Mouse (Mus musculus): ENCODE data around the gene Atp13a5. TPM values are rescaled to one million over a fixed set of nuclear protein-coding genes. Genes with fewer than 3 reads are reported as not detected.

Atp13a5 gene
- polyA plus RNA-seq (2015; fragmentation: Nextera tagmentation; extraction: Ambion mirVana) = 0.18 and 0.21 TPM in 2 replicates

DNA sequence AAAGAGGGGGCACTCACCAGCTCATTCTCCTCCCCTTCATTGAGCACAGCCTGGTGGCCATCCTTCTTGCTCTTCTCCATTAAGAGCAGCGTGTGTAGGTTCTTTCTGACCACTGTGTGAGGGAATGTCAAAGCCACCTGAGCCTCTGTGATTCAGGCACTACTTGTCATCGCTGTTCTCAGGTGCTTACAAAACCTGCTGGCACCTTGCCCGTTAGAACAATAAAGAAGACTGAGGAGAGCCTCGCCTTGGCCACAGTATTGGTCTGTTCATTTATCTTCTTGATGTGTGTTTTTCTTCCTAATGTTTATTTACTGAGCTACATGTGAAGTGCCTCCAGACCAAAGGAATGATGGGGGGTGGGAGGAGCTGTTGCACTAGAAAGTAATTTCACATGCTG is at the start of gene Atp13a5:
TSS of gene Atp13a5 (minus strand) at position 275 of the 400 bp plus-strand sequence.
- Histone ChIP-seq H3K4me1 (no peaks in the 10 kb centered on the region), H3K4me3 (no peak within 1 kb of the TSS), H3K36me3 (no peaks in the 10 kb centered on the region), H3K27ac (no peak within 1 kb of the TSS), H3K9me3 (no peaks in the 10 kb centered on the region), H3K27me3 (no peaks in the 10 kb centered on the region), H3K9ac (no peak within 1 kb of the TSS), H3K4me2 (no peak within 1 kb of the TSS)
- no peak for ATAC-seq (ENCODE audit: insufficient number of reproducible peaks, insufficient read depth, low FRiP score, low TSS enrichment, low read depth)
- 70% methylated on average over 4 of the region's 4 CpGs for WGBS

DNA sequence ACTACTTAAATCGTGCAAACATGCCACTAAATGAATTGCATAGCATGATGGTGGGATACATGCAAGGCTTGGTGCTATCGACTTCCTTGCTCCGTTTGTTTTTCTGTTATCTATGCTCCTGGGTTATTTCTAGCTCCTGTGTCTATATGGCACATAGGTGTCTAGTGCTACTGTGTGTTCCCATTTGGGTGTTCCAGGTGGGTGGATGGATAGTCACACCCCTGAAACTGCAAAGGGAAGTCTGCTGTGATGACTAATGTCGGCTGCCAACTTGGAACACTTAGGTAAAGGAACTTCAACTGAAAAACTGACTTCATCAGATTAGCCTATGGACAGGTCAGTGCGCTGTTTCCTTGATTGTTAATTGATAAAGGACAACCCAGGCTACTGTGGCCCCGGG is 36.3 kb upstream of the Atp13a5 start:
- H3K36me3 ChIP-seq = no peaks in the 10 kb centered on the region
- H3K4me2 ChIP-seq = no peak overlapping the region
- no peaks in the 10 kb centered on the region for H3K27me3 ChIP-seq
- no peak overlapping the region for H3K9ac ChIP-seq
- no peak overlapping the region for H3K27ac ChIP-seq
- no peaks in the 10 kb centered on the region for H3K9me3 ChIP-seq
- 89% methylated on average over 6 of the region's 6 CpGs for WGBS
- no peaks in the 10 kb centered on the region for H3K4me1 ChIP-seq
- no peak overlapping the region for H3K4me3 ChIP-seq
- no peak for ATAC-seq (ENCODE audit: insufficient number of reproducible peaks, insufficient read depth, low FRiP score, low TSS enrichment, low read depth)

DNA sequence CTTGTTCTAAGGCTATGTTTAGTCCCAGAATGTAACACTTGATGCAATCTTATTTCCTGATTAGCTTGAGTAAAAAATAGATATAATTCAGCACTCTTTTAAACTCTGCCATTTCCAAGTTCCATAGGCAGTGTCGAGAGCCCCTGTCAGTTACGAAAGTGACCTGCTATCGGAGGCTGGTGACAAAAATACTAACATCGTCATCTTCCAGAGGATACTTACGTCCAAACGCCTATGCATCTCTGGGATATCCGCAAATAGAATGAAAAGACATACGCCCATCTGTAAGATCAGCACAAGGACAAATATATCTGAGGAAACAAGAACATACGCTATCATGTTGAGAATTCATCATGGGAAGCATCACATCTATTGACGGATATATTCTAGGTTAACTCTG is 28.8 kb upstream of the Atp13a5 start:
- H3K4me1 ChIP-seq = no peaks in the 10 kb centered on the region
- H3K9ac ChIP-seq = no peak overlapping the region
- H3K36me3 ChIP-seq = no peaks in the 10 kb centered on the region
- no peak overlapping the region for H3K4me2 ChIP-seq
- H3K9me3 ChIP-seq = no peaks in the 10 kb centered on the region
- no peak overlapping the region for H3K4me3 ChIP-seq
- WGBS = 92% methylated on average over 10 of the region's 10 CpGs
- ATAC-seq (ENCODE audit: insufficient number of reproducible peaks, insufficient read depth, low FRiP score, low TSS enrichment, low read depth) = no peak
- no peak overlapping the region for H3K27ac ChIP-seq
- no peaks in the 10 kb centered on the region for H3K27me3 ChIP-seq

DNA sequence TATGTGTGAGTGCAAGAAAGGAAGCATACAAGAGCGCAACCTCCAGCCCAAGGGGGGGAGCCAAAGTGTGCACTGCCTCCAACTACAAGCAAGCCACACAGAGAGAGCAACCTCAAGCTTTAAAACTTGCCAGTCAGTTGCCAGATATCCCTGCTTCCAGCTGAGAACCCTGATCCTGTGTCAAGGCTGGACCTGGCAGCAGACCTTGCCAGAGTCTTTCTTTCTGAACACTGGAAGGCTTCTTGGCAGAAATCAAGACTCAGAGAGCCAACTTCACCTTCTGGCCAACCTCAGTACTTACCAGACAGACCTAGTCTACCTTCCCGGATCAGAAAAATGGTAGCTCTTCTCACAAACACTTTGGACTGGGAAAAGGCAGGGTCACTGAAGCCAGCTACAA is 20.5 kb upstream of the Atp13a5 start:
- no peaks in the 10 kb centered on the region for H3K27me3 ChIP-seq

DNA sequence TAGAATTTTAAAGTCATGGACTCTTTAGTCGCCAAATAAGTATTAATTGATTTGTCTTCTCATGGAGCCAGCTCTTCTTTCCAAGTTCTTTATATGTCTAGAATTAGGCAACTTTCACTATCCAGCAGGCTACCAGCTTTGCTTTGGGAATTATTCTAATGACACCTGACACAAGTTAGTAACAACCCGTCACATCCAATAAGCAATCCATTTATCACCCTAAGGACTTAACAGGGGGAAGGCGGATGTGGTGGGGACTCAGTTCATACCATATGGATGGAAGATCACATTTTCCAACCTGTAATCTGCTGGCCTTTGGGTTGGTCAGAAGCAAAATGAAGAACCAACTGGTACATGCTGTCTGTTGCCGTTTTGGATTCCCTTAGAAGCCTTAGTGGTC is 6.2 kb upstream of the Atp13a5 start:
- Histone ChIP-seq H3K27ac (no peak overlapping the region), H3K9me3 (no peaks in the 10 kb centered on the region), H3K4me2 (no peak overlapping the region), H3K27me3 (no peaks in the 10 kb centered on the region), H3K9ac (no peak overlapping the region), H3K36me3 (no peaks in the 10 kb centered on the region), H3K4me3 (no peak overlapping the region), H3K4me1 (peaks cover 5% of the 10 kb centered on the region; the same call in 1 of the 2 replicates)
- WGBS = 79% methylated on average over 4 of the region's 4 CpGs
- ATAC-seq (ENCODE audit: insufficient number of reproducible peaks, insufficient read depth, low FRiP score, low TSS enrichment, low read depth) = no peak

More for the DNA sequence above, 20.5 kb upstream of the Atp13a5 start:
- no peak overlapping the region for H3K27ac ChIP-seq
- no peaks in the 10 kb centered on the region for H3K36me3 ChIP-seq
- no peaks in the 10 kb centered on the region for H3K9me3 ChIP-seq
- no peak overlapping the region for H3K4me3 ChIP-seq
- H3K9ac ChIP-seq = no peak overlapping the region
- WGBS = 85% methylated on average over 2 of the region's 2 CpGs
- H3K4me2 ChIP-seq = no peak overlapping the region
- no peaks in the 10 kb centered on the region for H3K4me1 ChIP-seq
- no peak for ATAC-seq (ENCODE audit: insufficient number of reproducible peaks, insufficient read depth, low FRiP score, low TSS enrichment, low read depth)

DNA sequence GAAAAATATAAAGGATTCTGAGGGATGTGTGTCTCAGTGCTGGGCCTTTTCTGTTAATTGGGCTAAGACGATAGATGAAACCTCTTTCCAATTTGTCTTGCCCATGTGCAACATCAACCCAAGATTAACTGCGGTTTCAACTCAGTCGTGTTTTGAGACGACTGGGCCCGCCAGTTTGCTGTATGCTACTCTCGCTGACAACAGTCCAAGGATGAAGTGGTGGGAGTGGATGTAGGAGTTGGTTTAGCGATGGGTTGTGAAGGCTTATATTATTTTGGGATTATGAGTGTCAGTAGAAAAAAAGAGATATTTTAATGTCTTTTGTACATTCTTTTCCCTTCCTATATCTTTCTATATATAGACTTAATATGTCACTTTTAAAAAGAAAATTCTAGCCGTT is 3.9 kb downstream of the Atp13a5 start:
- H3K9ac ChIP-seq = no peak overlapping the region
- H3K4me3 ChIP-seq = no peak overlapping the region
- no peaks in the 10 kb centered on the region for H3K36me3 ChIP-seq
- no peaks in the 10 kb centered on the region for H3K27me3 ChIP-seq
- no peak overlapping the region for H3K4me2 ChIP-seq
- no peaks in the 10 kb centered on the region for H3K9me3 ChIP-seq
- no peak overlapping the region for H3K27ac ChIP-seq
- WGBS = 85% methylated on average over 8 of the region's 8 CpGs
- H3K4me1 ChIP-seq = no peaks in the 10 kb centered on the region
- no peak for ATAC-seq (ENCODE audit: insufficient number of reproducible peaks, insufficient read depth, low FRiP score, low TSS enrichment, low read depth)

DNA sequence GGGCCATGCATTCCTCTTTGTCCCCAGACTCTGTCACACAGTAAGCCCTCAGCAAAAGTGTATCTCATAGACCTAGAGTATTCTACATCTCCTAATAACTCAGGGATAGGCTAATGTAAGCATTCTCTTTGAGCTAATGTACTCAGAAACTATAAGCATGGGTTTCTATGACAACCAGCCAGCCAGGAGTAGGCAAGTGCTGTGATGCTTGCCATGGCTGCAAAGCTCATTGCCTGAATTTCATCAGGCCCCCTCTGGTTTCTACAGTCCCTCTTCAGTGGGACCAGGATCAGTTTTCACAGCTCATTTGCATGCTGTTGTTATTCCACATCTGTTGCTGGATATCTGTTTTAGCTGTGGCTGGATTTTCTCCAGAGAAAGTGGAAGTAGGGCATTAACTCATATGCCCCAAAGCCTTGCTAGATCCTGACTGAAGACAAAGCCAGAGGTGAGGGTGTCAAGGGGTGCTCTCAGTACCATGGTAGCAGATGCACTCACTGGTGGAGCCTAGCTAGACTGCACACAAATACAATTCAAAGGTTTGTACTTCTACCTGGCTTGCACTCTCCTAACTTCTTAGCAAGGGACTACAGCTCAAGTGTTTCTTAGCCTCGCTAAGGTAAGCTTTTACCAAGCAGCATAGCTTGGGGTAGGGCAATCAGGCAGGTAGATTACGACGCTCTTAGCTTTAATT is 47.0 kb downstream of the Atp13a5 start:
- H3K27ac ChIP-seq = no peak overlapping the region
- H3K4me3 ChIP-seq = no peak overlapping the region
- no peaks in the 10 kb centered on the region for H3K27me3 ChIP-seq
- H3K9me3 ChIP-seq = no peaks in the 10 kb centered on the region
- no peak overlapping the region for H3K9ac ChIP-seq
- no peak for ATAC-seq (ENCODE audit: insufficient number of reproducible peaks, insufficient read depth, low FRiP score, low TSS enrichment, low read depth)
- peaks cover 15% of the 10 kb centered on the region; the same call in 1 of the 2 replicates for H3K4me1 ChIP-seq
- WGBS = 72% methylated on average over 3 of the region's 3 CpGs
- H3K4me2 ChIP-seq = no peak overlapping the region
- H3K36me3 ChIP-seq = no peaks in the 10 kb centered on the region

DNA sequence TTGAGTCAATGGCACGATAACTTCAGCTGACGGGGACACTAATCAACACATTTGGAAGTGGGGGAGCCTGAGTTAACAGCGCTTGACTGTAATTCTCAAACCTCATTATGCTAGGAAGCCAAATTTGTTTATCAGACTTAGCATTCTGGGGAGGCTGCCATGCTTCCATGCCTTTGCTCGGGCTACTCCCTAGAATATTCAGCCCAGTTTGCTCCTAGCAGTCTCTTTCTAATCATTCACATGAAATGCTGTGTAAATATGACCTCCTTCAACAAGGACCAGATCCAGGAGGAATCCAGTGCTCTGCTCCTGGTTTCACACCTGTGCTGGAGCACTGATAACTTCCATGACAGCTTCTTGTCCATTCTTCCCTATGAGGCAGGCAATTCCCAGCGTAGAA is 47.6 kb downstream of the Atp13a5 start:
- ATAC-seq (ENCODE audit: insufficient number of reproducible peaks, insufficient read depth, low FRiP score, low TSS enrichment, low read depth) = no peak
- H3K27ac ChIP-seq = no peak overlapping the region
- no peaks in the 10 kb centered on the region for H3K36me3 ChIP-seq
- H3K4me2 ChIP-seq = no peak overlapping the region
- no peaks in the 10 kb centered on the region for H3K9me3 ChIP-seq
- H3K9ac ChIP-seq = no peak overlapping the region
- H3K4me1 ChIP-seq = peaks cover 15% of the 10 kb centered on the region; the same call in 1 of the 2 replicates
- no peak overlapping the region for H3K4me3 ChIP-seq
- H3K27me3 ChIP-seq = no peaks in the 10 kb centered on the region
- WGBS = 78% methylated on average over 5 of the region's 5 CpGs

DNA sequence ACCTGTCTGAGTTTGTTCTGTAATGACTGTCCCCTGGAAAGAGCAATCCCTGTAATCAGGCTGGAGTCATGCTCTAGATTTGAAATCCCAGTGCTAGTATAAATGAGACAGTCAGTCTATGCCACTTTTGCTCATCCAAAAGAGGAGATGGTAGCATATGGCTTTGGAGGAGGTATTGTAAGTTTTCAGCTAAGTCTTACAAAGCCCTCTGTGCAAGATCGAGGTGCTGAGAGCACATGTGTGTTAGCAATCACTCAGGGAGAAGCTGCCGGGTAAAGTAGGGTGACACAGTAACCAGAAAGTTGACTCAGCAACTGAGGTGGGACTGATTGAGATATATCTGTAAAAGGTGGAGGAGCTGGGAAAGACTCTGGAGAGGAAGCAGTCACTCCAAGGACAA is 49.3 kb downstream of the Atp13a5 start:
- WGBS = 78% methylated on average over 2 of the region's 2 CpGs
- peaks cover 15% of the 10 kb centered on the region; the same call in 1 of the 2 replicates for H3K4me1 ChIP-seq
- H3K27me3 ChIP-seq = no peaks in the 10 kb centered on the region
- H3K4me3 ChIP-seq = no peak overlapping the region
- no peak for ATAC-seq (ENCODE audit: insufficient number of reproducible peaks, insufficient read depth, low FRiP score, low TSS enrichment, low read depth)
- H3K9ac ChIP-seq = no peak overlapping the region
- no peaks in the 10 kb centered on the region for H3K36me3 ChIP-seq
- no peaks in the 10 kb centered on the region for H3K9me3 ChIP-seq
- H3K27ac ChIP-seq = no peak overlapping the region
- no peak overlapping the region for H3K4me2 ChIP-seq

DNA sequence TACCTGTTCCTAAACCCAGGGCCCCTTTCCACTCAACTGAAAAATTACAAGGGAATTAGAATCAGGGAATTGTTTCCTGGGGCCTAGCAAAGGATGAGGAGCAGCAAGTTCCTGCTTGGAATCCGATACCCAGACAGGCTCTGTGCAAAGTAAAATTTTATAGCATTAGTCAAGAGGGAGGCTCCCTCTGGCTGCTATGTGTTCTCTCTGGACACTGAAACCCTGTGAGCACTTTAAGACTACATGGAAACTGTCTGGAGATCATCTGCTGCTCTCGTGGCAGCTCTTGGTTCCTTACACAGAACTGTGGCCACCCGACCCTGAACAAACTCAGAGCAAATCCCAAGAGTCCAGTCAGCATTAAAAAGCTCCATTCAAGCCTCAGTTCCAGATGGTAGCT is 50.6 kb downstream of the Atp13a5 start:
- Histone ChIP-seq H3K9ac (no peak overlapping the region), H3K27ac (no peak overlapping the region), H3K9me3 (no peaks in the 10 kb centered on the region), H3K27me3 (no peaks in the 10 kb centered on the region), H3K4me2 (no peak overlapping the region), H3K36me3 (no peaks in the 10 kb centered on the region), H3K4me3 (no peak overlapping the region), H3K4me1 (peaks cover 15% of the 10 kb centered on the region; the same call in 1 of the 2 replicates)
- ATAC-seq (ENCODE audit: insufficient number of reproducible peaks, insufficient read depth, low FRiP score, low TSS enrichment, low read depth) = no peak
- WGBS = 42% methylated on average over 3 of the region's 3 CpGs

DNA sequence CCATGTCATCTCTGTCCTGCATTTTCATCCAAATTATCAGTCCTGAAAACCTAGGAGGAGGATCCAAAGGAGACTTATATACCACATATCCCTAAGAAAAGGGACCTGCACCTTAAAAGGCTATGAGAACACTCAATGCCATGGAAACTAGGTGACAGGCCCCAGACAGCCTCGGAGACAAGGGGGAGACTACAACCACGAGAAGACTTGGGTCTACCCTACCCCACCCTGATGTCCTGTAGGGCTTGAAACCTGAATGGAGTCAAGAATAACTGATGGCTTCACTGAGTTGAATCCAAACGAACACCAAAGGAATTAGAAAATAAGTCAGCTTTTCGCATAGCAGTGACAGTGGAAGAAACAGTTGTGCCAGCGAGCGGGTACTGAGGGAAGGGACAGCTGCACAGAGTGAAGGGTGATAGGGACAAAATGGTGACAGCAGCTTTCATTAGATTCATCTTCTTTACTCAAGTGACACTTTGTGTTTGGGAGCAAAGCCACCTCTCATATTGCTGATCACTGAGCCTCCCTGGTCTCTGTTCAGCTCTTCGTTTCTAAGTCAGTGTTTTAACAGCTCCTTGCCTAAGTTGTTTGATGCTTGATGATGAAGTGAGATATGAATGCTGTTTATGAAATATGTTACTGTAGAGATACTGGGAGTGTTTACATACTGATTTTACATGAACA is 53.2 kb downstream of the Atp13a5 start:
- no peaks in the 10 kb centered on the region for H3K27me3 ChIP-seq
- no peak for ATAC-seq (ENCODE audit: insufficient number of reproducible peaks, insufficient read depth, low FRiP score, low TSS enrichment, low read depth)
- no peak overlapping the region for H3K4me3 ChIP-seq
- H3K4me2 ChIP-seq = no peak overlapping the region
- no peaks in the 10 kb centered on the region for H3K4me1 ChIP-seq
- 88% methylated on average over 7 of the region's 7 CpGs for WGBS
- H3K27ac ChIP-seq = no peak overlapping the region
- H3K36me3 ChIP-seq = no peaks in the 10 kb centered on the region
- no peaks in the 10 kb centered on the region for H3K9me3 ChIP-seq
- H3K9ac ChIP-seq = no peak overlapping the region

DNA sequence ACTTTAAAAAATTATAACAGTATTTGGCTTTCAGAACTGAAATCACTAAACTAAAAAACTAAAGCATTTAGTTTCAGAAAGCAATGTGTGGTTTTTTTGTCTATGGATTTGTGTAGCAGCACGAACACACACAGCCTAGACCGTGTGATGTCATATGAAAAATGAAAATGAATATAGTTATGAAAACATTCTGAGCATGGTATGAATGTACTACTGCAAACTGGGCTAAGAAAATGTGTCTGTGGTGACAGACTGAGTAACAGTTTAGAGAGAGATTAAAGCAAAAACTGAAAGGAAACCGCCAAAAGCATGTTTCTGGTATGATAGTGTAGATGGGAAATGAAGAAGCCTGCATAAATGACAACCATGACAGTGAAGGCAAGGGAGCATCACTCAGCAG is 57.8 kb downstream of the Atp13a5 start:
- Histone ChIP-seq H3K36me3 (no peaks in the 10 kb centered on the region), H3K27ac (no peak overlapping the region), H3K4me1 (no peaks in the 10 kb centered on the region), H3K9ac (no peak overlapping the region), H3K4me3 (no peak overlapping the region), H3K9me3 (no peaks in the 10 kb centered on the region), H3K27me3 (no peaks in the 10 kb centered on the region), H3K4me2 (no peak overlapping the region)
- 90% methylated on average over 3 of the region's 3 CpGs for WGBS
- ATAC-seq (ENCODE audit: insufficient number of reproducible peaks, insufficient read depth, low FRiP score, low TSS enrichment, low read depth) = no peak
